Mouse (Mus musculus): ENCODE data around the gene Tacc2. TPM values are rescaled to one million over a fixed set of nuclear protein-coding genes. Genes with fewer than 3 reads are reported as not detected.
"Not testable (repeated sequence)": the region's sequence is repeated elsewhere in the genome, so short reads cannot be mapped to it uniquely, and the experiment has no call there.

Tacc2 gene
- polyA plus RNA-seq (2015; fragmentation: Nextera tagmentation; extraction: Ambion mirVana) = 15.6 and 17.1 TPM in 2 replicates

- no peak for TF ChIP-seq EP300 (optimal IDR thresholded peaks at IDR 0.05)
- no peak for TF ChIP-seq CTCF (IDR thresholded peaks at IDR 0.05; ENCODE audit: low read depth)
- Histone ChIP-seq H3K27ac (replicated peaks) (peak within 1 kb of the TSS; percentile 84), H3K27me3 (ENCODE audit: control insufficient read depth, insufficient read depth, low read length) (no peaks in the 10 kb centered on the region), H3K36me3 (ENCODE audit: control insufficient read depth, insufficient read depth, low read length) (no peaks in the 10 kb centered on the region), H3K4me2 (replicated peaks; ENCODE audit: low read depth) (peak within 1 kb of the TSS; percentile 53), H3K9ac (ENCODE audit: low read length) (peak within 1 kb of the TSS; percentile 47; the same call in 1 of the 2 replicates), H3K4me1 (replicated peaks; ENCODE audit: control insufficient read depth, insufficient read depth) (peaks cover 8% of the 10 kb centered on the region; the same call in 1 of the 2 replicates), H3K9me3 (ENCODE audit: control insufficient read depth, low read length) (no peaks in the 10 kb centered on the region), H3K4me3 (ENCODE audit: low read depth, low read length) (peak within 1 kb of the TSS; percentile 19)
- WGBS = 25% methylated on average over 15 of the region's 15 CpGs
- ATAC-seq (ENCODE audit: low FRiP score, low TSS enrichment) (no peak), DNase-seq (ENCODE audit: low spot score) (no peak)
Observed at GRCm38 (mm10) chr7:130577388-130578003, at the start of gene Tacc2. Tacc2 (plus strand) TSS chr7:130577438.

- not testable (repeated sequence) for DNase-seq (ENCODE audit: low spot score); H3K4me1 ChIP-seq (replicated peaks; ENCODE audit: control insufficient read depth, insufficient read depth); ATAC-seq (ENCODE audit: low FRiP score, low TSS enrichment); H3K9ac ChIP-seq (ENCODE audit: low read length); H3K27me3 ChIP-seq (ENCODE audit: control insufficient read depth, insufficient read depth, low read length); H3K36me3 ChIP-seq (ENCODE audit: control insufficient read depth, insufficient read depth, low read length); H3K4me3 ChIP-seq (ENCODE audit: low read depth, low read length); H3K27ac ChIP-seq (replicated peaks); H3K4me2 ChIP-seq (replicated peaks; ENCODE audit: low read depth); H3K9me3 ChIP-seq (ENCODE audit: control insufficient read depth, low read length)
- 96% methylated on average over 14 of the region's 15 CpGs for WGBS
- 0 out of 2 replicates have a peak, but pooled peaks have one; percentile 5 for TF ChIP-seq CTCF (IDR thresholded peaks at IDR 0.05; ENCODE audit: low read depth)
Observed at GRCm38 (mm10) chr7:130531138-130531537, 46.1 kb upstream of the Tacc2 start.

GRCm38 (mm10) chr7:130533316-130534260 lies 43.6 kb upstream of the Tacc2 start:
- Histone ChIP-seq H3K9ac (ENCODE audit: low read length) (no peak overlapping the region), H3K36me3 (ENCODE audit: control insufficient read depth, insufficient read depth, low read length) (peaks cover 12% of the 10 kb centered on the region), H3K27ac (replicated peaks) (no peak overlapping the region), H3K4me2 (replicated peaks; ENCODE audit: low read depth) (no peak overlapping the region), H3K27me3 (ENCODE audit: control insufficient read depth, insufficient read depth, low read length) (no peaks in the 10 kb centered on the region), H3K4me1 (replicated peaks; ENCODE audit: control insufficient read depth, insufficient read depth) (no peaks in the 10 kb centered on the region), H3K9me3 (ENCODE audit: control insufficient read depth, low read length) (no peaks in the 10 kb centered on the region), H3K4me3 (ENCODE audit: low read depth, low read length) (no peak overlapping the region)
- DNase-seq (ENCODE audit: low spot score) (peak; percentile 90), ATAC-seq (ENCODE audit: low FRiP score, low TSS enrichment) (peak; percentile 89)
- TF ChIP-seq CTCF (IDR thresholded peaks at IDR 0.05; ENCODE audit: low read depth) (peak; percentile 96), EP300 (optimal IDR thresholded peaks at IDR 0.05) (no peak)
- WGBS = 44% methylated on average over 24 of the region's 25 CpGs

DNA sequence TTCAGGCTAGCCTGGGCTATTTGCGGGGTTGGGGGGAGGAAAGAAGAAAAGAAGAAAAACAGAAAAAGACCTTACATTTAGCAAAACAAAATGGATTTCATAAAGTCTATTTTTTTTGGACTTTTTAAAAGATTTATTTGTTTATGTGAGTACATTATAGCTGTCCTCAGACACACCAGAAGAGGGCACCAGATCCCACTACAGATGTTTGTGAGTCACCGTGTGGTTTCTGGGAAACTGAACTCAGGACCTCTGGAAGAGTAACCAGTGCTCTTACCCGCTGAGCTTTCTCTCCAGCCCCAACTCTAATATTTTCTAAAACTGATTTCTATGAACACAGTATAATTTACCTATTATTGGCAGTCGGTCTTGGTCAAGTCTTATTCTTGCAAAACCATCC lies 42.1 kb upstream of the Tacc2 start:
- Histone ChIP-seq H3K9me3 (ENCODE audit: control insufficient read depth, low read length) (no peaks in the 10 kb centered on the region), H3K4me3 (ENCODE audit: low read depth, low read length) (no peak overlapping the region), H3K9ac (ENCODE audit: low read length) (no peak overlapping the region), H3K27me3 (ENCODE audit: control insufficient read depth, insufficient read depth, low read length) (no peaks in the 10 kb centered on the region), H3K4me1 (replicated peaks; ENCODE audit: control insufficient read depth, insufficient read depth) (no peaks in the 10 kb centered on the region), H3K27ac (replicated peaks) (no peak overlapping the region), H3K4me2 (replicated peaks; ENCODE audit: low read depth) (no peak overlapping the region), H3K36me3 (ENCODE audit: control insufficient read depth, insufficient read depth, low read length) (peaks cover 22% of the 10 kb centered on the region)
- ATAC-seq (ENCODE audit: low FRiP score, low TSS enrichment) (no peak), DNase-seq (ENCODE audit: low spot score) (no peak)
- WGBS = 79% methylated on average over 4 of the region's 4 CpGs
- TF ChIP-seq EP300 (optimal IDR thresholded peaks at IDR 0.05) = no peak
- peak; percentile 47 for TF ChIP-seq CTCF (IDR thresholded peaks at IDR 0.05; ENCODE audit: low read depth)

GRCm38 (mm10) chr7:130537068-130537467 lies 40.2 kb upstream of the Tacc2 start:
- Histone ChIP-seq H3K9ac (ENCODE audit: low read length) (no peak overlapping the region), H3K27me3 (ENCODE audit: control insufficient read depth, insufficient read depth, low read length) (no peaks in the 10 kb centered on the region), H3K4me3 (ENCODE audit: low read depth, low read length) (no peak overlapping the region), H3K27ac (replicated peaks) (no peak overlapping the region), H3K4me1 (replicated peaks; ENCODE audit: control insufficient read depth, insufficient read depth) (no peaks in the 10 kb centered on the region), H3K9me3 (ENCODE audit: control insufficient read depth, low read length) (no peaks in the 10 kb centered on the region), H3K4me2 (replicated peaks; ENCODE audit: low read depth) (no peak overlapping the region), H3K36me3 (ENCODE audit: control insufficient read depth, insufficient read depth, low read length) (peaks cover 26% of the 10 kb centered on the region; the same call in 1 of the 2 replicates)
- no peak for ATAC-seq (ENCODE audit: low FRiP score, low TSS enrichment)
- TF ChIP-seq CTCF (IDR thresholded peaks at IDR 0.05; ENCODE audit: low read depth) (no peak), EP300 (optimal IDR thresholded peaks at IDR 0.05) (no peak)
- DNase-seq (ENCODE audit: low spot score) = no peak
- 75% methylated on average over 4 of the region's 4 CpGs for WGBS

Measured in stomach, postnatal 0 days (tissue).